Mouse (Mus musculus) adrenal gland, adult 8-10 months (tissue): ENCODE results near the gene Serpine2. TPM values are rescaled to one million over a fixed set of nuclear protein-coding genes. Genes with fewer than 3 reads are reported as not detected.

Experiments used
- DNase-seq: peaks from one replicate; pipeline ENCODE4 v3.0.0; 2022
- total RNA-seq, 4 experiments: library from RNA; stranded (reverse); gene quantifications; 2 replicates each; pipeline ENCODE4 v1.2.4; 2022

The Serpine2 gene
- 10 to 100 TPM; 12.5 to 24.0 (median 16.7) TPM for total RNA-seq

DNA sequence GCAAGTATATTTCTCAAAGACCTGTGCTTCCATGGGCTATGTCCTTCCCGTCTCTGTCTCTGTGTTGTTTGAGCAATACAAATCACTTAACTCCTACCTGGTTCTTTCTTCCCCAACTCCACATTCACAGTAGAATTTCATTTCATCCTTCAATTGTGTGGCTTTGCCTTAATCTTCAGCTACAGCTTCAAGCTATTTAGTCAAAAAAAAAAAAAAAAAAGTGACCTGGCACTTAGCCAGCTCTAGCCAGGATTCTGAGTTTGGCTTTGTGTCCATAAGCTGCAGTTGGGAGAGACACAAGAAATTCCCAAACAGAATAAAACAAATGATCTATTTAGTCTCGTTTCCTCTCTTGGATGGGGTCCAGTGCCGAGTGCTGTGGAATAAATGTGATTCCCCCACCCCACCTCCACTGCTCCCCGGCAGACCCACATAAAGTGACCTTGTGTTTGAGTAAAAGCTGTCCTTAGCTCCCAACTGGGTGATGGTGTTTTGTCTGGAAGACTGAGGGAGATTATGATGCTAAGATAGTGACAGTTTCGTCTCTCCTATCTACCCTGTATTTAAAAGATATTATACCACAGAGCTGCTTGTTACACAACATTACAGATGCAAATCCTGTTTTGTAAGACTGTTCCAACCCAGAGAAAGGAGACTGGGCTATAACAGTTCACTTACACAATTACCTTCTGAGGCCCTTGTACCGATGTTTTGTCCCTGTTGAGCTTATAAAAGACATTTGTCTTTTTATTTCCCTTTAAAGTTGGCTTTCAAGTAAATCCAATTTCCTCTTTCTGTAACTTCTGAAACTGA lies at the start of gene Serpine2:
Serpine2 (minus strand) TSS at position 51 of the 813 bp plus-strand sequence.
- DNase-seq, result no peak

DNA sequence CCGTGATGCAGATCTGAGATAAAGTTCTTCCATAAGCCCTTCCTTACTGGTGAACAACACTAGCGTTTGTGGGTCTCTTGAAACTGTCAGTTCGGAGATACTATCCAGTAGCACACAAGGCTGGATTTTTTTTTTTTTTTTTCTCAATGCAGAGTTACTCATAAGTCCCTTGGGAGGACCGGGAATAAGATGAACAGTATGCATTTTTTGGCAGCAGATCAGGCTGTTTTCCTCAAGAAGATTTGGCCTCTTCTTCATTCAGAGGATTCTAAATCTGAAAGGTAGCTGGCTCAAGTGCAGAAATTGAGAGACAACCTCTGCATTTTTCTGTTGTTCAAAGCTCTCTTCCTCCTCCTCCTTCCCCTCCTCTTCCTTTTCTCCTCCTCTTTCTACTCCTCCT lies 46.8 kb upstream of the Serpine2 start:
- no peak for DNase-seq

DNA sequence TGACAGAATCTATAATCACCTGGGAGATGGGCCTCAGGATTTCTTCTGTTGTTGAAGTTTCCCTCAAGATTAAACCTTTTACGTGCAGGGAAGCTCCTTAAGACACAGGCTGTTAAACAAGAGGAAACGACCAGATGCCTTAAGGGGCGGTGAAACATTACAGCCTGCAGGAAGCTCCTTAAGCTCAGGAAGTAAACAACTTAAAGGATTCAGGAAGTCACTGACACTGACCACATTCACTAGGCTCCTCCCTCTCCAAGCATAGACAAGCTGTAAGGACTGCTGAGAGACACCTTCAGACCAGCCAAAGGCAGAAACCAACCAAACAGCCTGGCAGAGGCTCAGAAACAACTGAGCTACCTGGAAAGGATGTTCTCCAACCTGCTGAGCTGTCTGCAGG lies 44.3 kb upstream of the Serpine2 start:
- no peak for DNase-seq

DNA sequence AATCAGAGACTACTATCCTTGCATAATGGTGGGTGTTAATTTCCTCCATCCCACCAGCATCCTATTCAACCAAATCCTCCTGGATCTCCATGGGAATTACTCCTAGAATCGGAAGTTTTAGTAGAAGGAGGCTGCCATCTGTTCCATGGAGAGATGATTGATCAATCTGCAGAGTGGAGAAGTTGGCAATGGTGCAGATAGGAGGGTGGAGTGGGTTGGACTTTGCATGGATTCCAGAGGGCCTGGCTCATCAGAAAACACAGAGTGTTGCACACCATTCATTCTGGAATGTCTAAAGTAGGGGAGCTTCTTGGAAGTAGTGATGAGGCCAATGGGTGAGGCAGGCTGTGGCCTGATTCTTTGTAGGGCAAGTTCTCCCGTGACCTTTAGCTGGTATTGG lies 41.9 kb upstream of the Serpine2 start:
- no peak for DNase-seq

DNA sequence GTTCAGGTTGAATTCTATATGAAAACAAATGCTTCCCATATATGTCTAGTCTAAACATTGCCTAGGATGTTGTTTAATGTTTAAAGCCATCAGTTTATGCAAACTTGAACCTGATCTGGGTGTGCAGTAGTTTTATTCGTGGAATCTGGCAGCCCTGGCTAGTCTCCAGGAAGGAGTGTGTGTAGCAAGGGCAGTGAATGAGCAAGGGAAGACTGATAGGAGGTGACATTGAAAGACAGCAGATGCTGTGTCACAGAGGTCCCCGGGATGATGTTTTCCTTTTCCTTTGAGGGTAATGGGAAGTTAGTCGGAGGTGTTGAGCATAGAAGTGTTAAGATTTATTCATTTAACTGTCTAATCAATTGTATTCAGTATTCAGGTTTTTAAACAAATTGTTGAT lies 21.7 kb upstream of the Serpine2 start:
- no peak for DNase-seq

DNA sequence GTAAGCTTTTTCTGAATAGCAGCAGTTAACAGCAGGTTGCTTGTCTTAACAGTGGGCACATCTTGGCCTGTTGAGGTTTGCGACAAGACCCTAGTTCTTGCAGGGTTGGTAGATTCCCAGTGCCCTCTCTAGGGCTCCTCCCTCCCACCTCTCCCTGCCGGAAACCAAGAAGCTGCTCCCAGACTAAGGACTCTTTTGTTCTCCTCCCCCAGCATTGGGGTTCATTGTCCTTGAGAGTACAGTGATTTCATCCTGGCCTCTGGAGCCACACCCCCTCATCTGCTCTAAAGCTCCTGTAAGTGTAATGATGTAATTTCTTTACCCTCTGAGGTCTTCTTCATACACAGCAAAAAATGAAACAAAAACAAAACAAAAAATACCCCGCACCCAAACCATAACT lies 13.8 kb upstream of the Serpine2 start:
- no peak for DNase-seq

DNA sequence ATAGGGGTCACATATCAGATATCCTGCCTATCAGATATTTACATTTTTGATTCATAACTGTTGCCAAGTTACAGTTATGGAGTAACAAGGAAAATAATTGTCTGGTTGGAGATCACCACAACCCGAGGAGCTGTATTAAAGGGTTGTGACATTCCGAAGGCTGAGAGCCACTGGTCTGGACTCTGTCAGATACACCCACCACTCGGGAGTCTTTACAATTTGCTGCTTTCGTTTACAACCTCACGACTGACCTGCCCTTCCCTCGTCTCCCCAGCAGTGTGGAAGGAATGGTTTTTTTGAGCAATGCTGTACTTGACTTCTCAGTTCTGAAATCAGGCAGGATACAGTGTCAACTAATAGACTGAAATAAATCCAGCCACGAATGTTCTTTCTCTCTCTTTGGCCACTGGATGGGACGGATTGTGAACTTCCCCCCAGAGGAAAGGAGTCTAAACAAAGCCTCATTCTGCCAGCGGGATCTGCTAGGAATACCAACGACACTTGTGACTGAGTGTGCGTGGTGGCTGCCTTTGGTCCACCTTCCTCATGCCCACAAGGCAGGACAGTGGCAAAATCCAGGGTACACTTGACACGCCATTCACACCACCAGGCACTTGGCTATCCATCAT lies 455 bp downstream of the Serpine2 start:
- DNase-seq, result no peak

DNA sequence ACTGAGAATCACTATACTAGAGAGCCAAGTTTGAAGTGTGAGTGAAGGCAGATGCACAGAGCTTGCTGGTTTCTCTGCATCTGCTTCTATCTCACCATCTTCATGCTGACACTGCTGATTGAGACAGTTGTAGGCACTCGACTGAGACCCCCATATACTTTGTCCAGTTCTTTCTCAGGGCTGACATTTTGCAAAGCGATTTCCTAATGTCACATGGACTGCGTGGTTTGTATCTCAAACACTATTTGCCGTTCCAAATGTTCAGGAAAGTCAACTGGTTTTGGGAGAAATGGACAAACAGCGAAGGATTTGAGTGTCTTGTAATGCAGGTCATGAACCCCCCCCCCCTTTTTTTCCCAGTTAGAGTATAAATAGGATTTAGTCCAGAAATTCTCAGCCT lies 1.0 kb downstream of the Serpine2 start:
- no peak for DNase-seq

DNA sequence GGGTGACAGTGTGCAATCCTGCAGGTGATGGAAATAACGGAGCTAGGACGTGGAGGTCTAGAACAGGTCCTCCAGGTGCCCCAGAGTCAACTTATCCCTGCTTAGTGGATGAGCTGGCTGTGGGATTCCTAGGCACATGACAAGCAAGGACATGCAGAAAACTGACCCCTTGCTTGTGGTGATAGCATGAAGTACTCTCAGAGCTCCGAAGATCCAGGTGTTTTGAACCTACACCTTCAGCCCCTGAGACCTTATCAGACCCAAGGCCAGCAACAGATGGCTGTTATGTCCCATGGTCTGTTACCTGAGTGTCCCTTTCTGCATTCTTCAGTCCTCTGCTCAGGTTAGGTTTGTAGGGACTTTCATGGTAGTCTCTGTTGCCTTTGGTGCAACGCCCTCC lies 2.0 kb downstream of the Serpine2 start:
- no peak for DNase-seq

DNA sequence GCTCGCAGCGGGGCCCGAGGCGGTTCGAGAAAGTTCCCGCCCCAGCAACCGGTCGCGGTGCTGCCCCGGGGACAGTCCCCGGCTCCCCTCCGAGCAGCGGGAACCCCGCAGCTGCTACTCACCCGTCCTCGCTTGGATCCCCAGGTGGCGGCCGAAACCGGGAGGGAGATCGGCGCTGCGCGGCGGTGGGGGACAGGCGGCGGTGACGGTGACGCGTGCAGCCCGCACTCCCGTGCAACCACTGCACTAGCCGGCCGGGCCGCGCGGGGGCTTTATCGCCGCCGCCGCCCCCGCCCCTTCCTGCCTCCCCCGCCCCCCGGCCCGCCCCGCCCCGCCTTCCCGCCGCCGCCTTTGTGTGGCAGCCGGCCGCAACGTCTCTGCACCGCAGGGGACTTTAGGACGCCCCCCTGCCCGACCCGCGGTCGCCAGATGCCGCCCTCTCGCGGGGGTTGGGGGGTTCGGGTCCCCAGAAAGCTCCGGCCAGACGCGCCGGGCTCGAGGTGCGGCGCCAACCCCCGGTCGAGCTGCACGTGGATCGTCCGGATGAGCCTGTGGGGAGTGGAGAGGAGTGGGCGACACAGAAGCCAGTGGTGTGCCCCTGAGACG lies 2.5 kb downstream of the Serpine2 start:
- DNase-seq, result peak; percentile 2

DNA sequence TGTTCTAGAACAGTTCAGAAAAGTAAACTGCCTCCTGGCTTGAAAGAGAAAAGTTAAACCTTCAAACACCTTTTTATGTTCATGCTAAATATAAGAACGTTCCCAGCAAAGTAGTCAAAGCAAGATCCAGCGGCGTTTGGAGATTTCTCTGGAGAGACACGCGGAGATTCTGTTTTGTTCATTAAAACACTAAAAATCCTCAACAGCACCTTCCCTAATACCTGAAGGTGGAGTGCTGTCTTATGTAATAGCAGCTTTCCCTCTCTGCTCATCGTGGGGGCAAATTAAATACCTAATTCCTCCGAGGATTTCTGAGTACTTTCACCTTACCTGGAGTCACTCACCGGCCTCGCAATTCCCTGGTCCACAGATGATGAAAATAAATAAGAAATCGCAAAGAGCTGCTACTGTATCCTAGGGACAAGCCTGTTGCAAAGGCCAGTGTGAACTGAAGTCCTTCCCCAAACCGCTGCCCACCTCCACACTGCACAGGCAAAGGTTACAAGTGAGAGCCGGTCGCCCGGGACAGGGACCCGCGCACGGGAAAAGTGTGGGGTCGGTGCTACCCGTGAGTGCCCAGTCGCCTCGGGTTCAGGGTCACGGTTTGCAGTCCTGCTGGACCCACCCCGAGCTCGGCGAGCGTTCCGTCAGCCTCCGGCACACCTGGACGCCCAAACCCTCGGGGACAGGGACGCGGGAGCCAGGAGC lies 3.1 kb downstream of the Serpine2 start:
- DNase-seq, result no peak

DNA sequence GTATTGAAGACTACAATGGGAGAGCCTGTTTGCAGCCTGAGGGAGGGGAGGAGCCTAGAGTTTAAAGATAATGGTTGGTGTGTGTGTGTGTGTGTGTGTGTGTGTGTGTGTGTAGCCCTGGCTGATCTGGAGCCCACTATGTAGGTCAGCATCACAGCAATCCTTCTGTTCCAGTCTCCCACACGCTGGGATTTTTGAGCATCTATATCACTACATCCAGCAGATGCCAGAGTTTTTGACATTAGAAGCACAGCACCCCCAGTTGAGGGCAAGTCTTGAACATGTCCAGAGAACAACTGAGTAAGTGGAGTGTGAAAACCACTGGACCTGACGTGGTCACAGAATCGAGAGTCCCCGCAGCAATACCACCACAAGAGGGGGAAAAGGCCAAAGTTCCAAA lies 4.2 kb downstream of the Serpine2 start:
- no peak for DNase-seq

DNA sequence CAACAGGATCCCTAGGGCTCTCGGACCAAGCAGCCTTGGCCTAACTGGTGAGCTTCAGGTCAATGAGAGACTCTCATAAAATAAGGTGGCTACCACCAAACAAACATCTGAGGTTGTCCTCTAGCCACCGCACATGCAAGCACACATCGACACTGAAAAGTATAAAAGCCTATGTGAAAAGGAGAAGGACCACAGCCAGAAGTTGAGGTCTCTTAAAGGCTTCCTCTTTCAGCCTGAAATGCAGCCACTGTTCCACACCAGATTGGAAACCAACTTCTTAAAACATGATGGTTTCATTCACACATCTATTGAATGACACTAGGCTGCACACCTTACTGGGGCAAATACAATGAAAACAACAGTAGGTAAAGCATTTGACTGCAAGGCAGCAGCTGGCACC lies 7.5 kb downstream of the Serpine2 start:
- DNase-seq, result no peak

DNA sequence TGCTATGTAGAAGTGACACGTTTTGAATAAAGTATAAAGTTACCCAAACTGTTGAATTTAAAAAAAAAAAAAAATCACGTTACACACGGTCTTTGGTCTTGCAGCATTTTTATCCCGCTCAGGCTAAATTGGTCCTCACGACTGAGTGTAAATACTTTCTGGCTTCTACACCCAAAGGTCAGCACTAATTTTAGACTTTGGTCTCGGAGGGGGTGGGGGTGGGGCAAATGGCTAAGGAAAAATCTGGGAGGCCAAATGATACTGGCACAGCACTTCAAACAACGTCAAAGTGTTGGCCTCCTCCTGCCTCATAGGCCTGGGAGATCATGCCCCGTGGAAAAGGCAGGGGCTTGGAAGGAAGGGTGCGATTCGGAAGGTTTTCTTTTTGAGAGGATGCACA lies 10.6 kb downstream of the Serpine2 start:
- no peak for DNase-seq

DNA sequence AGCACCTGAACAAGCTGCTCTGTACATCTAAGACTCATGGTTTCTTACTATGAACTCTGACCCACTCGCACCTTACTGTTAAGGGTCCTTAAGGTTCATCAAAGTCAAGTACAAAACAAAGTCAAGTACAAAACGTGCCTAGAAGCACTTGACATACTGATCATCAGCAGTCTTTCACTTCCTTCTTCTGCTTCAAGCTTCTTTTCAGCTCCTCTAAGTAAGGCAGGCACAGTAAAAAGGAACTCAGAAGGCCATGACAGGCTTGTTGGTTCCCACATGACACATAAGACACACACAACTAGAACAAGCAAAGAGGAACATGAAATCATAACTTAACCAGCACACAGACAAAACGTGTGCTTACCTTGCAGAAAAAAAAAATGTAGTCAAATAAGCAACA lies 12.3 kb downstream of the Serpine2 start:
- no peak for DNase-seq

DNA sequence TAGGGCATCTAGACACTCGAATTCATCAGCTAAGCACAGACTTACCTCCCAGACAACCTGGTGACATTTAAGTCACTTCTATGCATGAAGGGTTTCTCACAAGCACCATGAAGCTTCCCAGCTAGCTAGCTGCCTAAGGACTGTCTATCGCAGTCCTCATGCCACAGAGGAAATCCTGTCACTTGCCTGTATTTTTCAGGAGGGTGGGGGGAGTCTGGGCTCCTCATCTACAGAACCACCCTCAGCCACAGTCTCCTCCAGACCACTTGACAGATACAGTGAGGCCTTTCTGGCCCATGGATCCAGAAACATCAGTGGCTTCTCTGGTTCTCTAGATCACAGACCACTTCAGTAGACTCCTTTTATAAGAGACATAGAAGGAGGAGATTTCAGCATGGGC lies 14.1 kb downstream of the Serpine2 start:
- no peak for DNase-seq

DNA sequence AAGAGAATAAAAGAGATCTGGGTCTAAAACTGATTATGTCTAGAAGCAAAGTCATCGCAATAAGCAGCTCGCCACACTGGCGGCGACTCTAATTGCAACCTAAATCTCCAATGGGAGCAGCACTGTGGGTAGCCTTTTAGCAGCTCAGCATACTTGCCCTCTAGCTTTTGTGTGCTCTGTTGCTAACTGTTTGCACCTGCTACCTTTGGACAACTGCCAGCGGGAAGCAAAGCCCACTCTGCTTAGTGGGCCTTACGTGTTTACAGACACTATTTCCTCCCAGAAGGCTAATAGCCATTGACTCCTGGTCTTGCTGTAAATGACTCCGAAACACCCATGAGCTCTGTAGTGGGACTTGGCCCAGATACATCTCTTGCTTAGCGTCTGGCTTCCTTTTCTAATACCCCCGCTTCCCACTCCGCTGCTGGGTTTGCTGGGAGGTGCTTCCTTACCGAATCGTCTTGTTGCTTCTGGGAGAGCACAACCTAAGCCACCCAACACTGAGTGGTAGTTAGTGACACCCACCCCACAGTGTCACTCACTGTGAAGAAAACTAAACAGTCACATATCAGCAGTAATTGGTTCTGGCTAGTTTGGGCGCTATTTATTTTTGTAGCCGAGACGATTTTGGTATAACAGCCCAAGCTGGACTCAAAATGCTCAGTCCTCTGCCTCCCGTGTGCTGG lies 28.1 kb downstream of the Serpine2 start:
- DNase-seq, result no peak

DNA sequence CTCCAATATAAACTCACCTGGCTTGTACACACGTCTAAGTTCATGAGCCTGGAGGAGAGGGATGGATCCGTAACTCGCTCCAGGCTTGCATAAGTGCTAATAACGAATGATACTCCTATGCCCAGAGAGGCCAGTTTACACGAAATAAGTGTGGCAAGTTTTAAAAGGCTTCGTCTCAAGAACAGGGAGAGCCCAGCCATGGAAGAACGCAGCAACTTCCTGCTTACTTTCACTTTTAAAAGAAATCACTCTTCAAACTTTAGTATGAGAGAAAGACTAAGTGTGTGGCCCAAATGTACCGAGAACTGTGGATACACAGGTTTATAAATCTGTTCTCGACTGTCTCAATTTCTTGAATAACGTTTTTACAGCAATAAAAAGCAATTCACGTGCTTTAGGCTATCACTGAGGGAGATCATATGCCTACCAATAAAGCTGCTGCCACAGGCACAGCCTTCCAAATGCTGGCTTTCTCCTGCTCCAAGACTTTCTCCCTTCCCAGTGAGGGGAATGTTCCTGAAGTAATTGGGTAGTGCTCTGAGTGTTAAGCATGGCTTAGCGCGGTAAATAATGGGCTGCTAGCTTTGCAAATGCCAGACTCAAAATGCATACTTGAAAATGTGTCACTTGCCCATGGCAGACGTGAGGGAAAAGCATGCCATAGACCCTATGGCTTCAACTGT lies 36.9 kb downstream of the Serpine2 start:
- no peak for DNase-seq

DNA sequence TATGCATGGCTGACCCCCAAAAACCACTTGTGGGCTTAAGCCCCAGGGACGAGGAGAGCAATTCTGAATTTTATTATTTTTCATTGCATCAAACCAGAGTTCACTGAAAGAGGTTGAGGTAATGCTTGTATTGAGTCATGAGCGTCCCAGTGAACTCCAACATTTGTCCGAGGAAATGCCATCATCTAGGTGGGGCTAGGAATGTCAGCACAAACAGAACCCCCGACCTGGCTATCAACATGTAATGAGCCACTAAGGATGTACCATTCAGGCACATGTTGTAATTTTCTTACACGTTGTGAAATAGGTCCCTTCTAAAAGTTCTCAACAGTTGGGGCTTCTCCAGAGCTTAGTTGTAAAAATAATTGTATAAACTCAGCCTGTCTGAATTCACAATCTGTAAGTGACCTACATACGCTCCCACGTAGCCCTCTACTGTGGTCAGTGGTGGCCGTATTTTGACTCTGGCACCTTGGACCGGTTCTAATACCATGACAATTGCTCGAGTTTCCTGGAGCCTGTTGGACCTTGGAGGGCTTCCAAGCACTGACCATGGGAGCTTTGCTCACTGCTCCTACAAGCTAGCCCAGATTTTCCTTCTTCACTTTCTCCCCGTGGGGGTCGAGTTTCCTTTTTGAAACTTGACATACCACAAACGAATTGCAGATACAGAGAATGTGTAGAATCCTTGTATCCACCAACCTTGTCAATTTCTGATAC lies 38.0 kb downstream of the Serpine2 start:
- peak; percentile 25 for DNase-seq

DNA sequence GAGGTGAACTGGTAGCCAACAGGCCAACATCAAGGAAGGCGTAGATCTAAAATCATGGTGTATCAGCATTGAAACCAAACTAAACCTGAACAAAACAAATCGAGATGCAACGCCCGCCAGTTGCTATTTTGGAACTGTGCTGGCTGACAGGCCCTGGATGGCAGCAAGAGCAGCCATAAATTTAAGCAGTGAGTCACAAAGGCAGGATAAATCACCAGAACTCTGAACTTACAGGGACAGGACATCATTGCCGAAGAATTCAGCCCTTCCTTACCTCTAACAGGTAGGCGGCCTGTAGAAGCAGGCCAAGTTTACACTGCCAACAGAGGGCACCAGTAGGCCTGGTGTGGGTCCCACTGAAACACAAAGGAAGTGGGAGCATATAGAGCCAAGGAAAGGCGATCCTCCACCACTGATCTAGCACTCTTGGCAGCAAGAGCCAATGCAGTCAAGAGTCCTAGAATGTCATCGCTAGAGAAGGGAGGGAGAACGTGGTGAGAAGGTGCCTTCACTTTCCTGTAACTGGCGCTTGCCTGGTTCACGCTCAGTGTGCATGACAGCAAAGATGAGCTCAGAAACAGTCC lies 41.6 kb downstream of the Serpine2 start:
- no peak for DNase-seq

DNA sequence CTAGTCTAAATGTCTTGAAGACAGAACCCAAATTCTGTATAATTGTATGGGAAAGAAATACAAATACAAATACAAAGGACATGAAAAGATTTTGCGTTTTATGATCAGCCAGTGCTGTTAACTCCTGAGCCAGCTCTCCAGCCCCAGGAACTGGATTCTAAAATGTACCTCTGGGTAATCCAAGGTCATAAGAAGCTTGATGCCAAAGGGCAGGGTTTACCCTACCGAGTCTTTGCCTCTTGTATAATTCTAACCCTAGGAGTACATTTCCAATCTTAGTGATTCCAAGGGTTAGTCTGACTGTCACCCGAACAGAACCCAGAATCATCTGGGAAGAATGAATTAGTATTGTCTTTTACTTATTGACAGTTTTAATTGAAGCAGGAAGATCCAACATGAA lies 45.5 kb downstream of the Serpine2 start:
- no peak for DNase-seq
